Mouse (Mus musculus): ENCODE measurements around the gene Rnf157. TPM values are rescaled to one million over a fixed set of nuclear protein-coding genes. Genes with fewer than 3 reads are reported as not detected.
A peak's percentile ranks its signal among the peaks of the same experiment; 100 is the strongest.

Gene Rnf157
- polyA plus RNA-seq, 1 experiment from 2014 or later: 25.2 TPM

GRCm38 (mm10) chr11:116442129-116442866 is 29.5 kb upstream of the Rnf157 start:
- no peak for ATAC-seq (ENCODE audit: insufficient number of reproducible peaks, insufficient read depth, low FRiP score, low TSS enrichment, low read depth)
- Histone ChIP-seq H3K4me2 (no peak overlapping the region), H3K4me3 (replicated peaks) (no peak overlapping the region), H3K9me3 (no peaks in the 10 kb centered on the region), H3K4me1 (replicated peaks) (peaks cover 25% of the 10 kb centered on the region), H3K36me3 (peaks cover 16% of the 10 kb centered on the region), H3K27me3 (peaks cover 12% of the 10 kb centered on the region), H3K27ac (peak overlapping the region; percentile 20; the same call in 1 of the 2 replicates), H3K9ac (replicated peaks) (peak overlapping the region; percentile 8; the same call in 1 of the 2 replicates)
- 78% methylated on average over 15 of the region's 15 CpGs for WGBS

GRCm38 (mm10) chr11:116440408-116441068 is 27.7 kb upstream of the Rnf157 start:
- Histone ChIP-seq H3K27me3 (no peaks in the 10 kb centered on the region), H3K4me3 (replicated peaks) (no peak overlapping the region), H3K4me2 (no peak overlapping the region), H3K9ac (replicated peaks) (no peak overlapping the region), H3K27ac (0 out of 2 replicates have a peak overlapping the region, but pooled peaks have one; percentile 17), H3K4me1 (replicated peaks) (peaks cover 35% of the 10 kb centered on the region), H3K9me3 (no peaks in the 10 kb centered on the region), H3K36me3 (peaks cover 32% of the 10 kb centered on the region)
- 78% methylated on average over 7 of the region's 7 CpGs for WGBS
- ATAC-seq (ENCODE audit: insufficient number of reproducible peaks, insufficient read depth, low FRiP score, low TSS enrichment, low read depth): no peak

GRCm38 (mm10) chr11:116439269-116440240 is 26.7 kb upstream of the Rnf157 start:
- Histone ChIP-seq H3K4me3 (replicated peaks) (no peak overlapping the region), H3K4me2 (no peak overlapping the region), H3K27me3 (no peaks in the 10 kb centered on the region), H3K27ac (peak overlapping the region; percentile 18; the same call in 1 of the 2 replicates), H3K4me1 (replicated peaks) (peaks cover 35% of the 10 kb centered on the region), H3K9ac (replicated peaks) (0 out of 2 replicates have a peak overlapping the region, but pooled peaks have one; percentile 27), H3K36me3 (peaks cover 32% of the 10 kb centered on the region), H3K9me3 (no peaks in the 10 kb centered on the region)
- no peak for ATAC-seq (ENCODE audit: insufficient number of reproducible peaks, insufficient read depth, low FRiP score, low TSS enrichment, low read depth)
- WGBS: 72% methylated on average over 19 of the region's 19 CpGs

GRCm38 (mm10) chr11:116437541-116437940 is 24.7 kb upstream of the Rnf157 start:
- Histone ChIP-seq H3K9me3 (no peaks in the 10 kb centered on the region), H3K36me3 (peaks cover 32% of the 10 kb centered on the region), H3K27me3 (no peaks in the 10 kb centered on the region), H3K4me2 (no peak overlapping the region), H3K27ac (no peak overlapping the region), H3K9ac (replicated peaks) (no peak overlapping the region), H3K4me1 (replicated peaks) (peaks cover 33% of the 10 kb centered on the region), H3K4me3 (replicated peaks) (no peak overlapping the region)
- 81% methylated on average over 11 of the region's 11 CpGs for WGBS
- ATAC-seq (ENCODE audit: insufficient number of reproducible peaks, insufficient read depth, low FRiP score, low TSS enrichment, low read depth): no peak

GRCm38 (mm10) chr11:116436725-116437331 is 24.0 kb upstream of the Rnf157 start:
- Histone ChIP-seq H3K9ac (replicated peaks) (peak overlapping the region; percentile 40; the same call in 1 of the 2 replicates), H3K27ac (no peak overlapping the region; the same call in 1 of the 2 replicates), H3K9me3 (no peaks in the 10 kb centered on the region), H3K36me3 (peaks cover 32% of the 10 kb centered on the region), H3K4me3 (replicated peaks) (0 out of 2 replicates have a peak overlapping the region, but pooled peaks have one; percentile 93), H3K27me3 (no peaks in the 10 kb centered on the region), H3K4me2 (peak overlapping the region; percentile 83), H3K4me1 (replicated peaks) (peaks cover 33% of the 10 kb centered on the region)
- WGBS: 68% methylated on average over 4 of the region's 4 CpGs
- ATAC-seq (ENCODE audit: insufficient number of reproducible peaks, insufficient read depth, low FRiP score, low TSS enrichment, low read depth): no peak

- Histone ChIP-seq H3K9ac (replicated peaks) (peak overlapping the region; percentile 31), H3K4me2 (peak overlapping the region; percentile 83), H3K36me3 (peaks cover 32% of the 10 kb centered on the region), H3K4me3 (replicated peaks) (peak overlapping the region; percentile 93; the same call in 1 of the 2 replicates), H3K27ac (0 out of 2 replicates have a peak overlapping the region, but pooled peaks have one; percentile 4), H3K4me1 (replicated peaks) (peaks cover 33% of the 10 kb centered on the region), H3K27me3 (no peaks in the 10 kb centered on the region), H3K9me3 (no peaks in the 10 kb centered on the region)
- no peak for ATAC-seq (ENCODE audit: insufficient number of reproducible peaks, insufficient read depth, low FRiP score, low TSS enrichment, low read depth)
- whole genome bisulfite sequencing: 75% methylated on average over 5 of the region's 5 CpGs
Measured at GRCm38 (mm10) chr11:116435992-116436724, 23.3 kb upstream of the Rnf157 start.

- Histone ChIP-seq H3K9me3 (no peaks in the 10 kb centered on the region), H3K27me3 (0 out of 2 replicates have a peak, but pooled peaks cover 3% of the 10 kb centered on the region), H3K9ac (replicated peaks) (peak overlapping the region; percentile 94), H3K36me3 (peaks cover 32% of the 10 kb centered on the region), H3K4me3 (replicated peaks) (peak overlapping the region; percentile 93), H3K4me2 (peak overlapping the region; percentile 83), H3K27ac (peak overlapping the region; percentile 94), H3K4me1 (replicated peaks) (peaks cover 33% of the 10 kb centered on the region)
- WGBS: 49% methylated on average over 12 of the region's 12 CpGs
- no peak for ATAC-seq (ENCODE audit: insufficient number of reproducible peaks, insufficient read depth, low FRiP score, low TSS enrichment, low read depth)
Measured at GRCm38 (mm10) chr11:116434967-116435752, 22.3 kb upstream of the Rnf157 start.

- under 1% methylated on average over 38 of the region's 67 CpGs for WGBS
- Histone ChIP-seq H3K4me1 (replicated peaks) (peaks cover 30% of the 10 kb centered on the region), H3K9me3 (no peaks in the 10 kb centered on the region), H3K4me2 (peak overlapping the region; percentile 83), H3K27ac (peak overlapping the region; percentile 94), H3K27me3 (0 out of 2 replicates have a peak, but pooled peaks cover 3% of the 10 kb centered on the region), H3K9ac (replicated peaks) (peak overlapping the region; percentile 94), H3K36me3 (peaks cover 28% of the 10 kb centered on the region), H3K4me3 (replicated peaks) (peak overlapping the region; percentile 93)
- ATAC-seq (ENCODE audit: insufficient number of reproducible peaks, insufficient read depth, low FRiP score, low TSS enrichment, low read depth): no peak
Measured at GRCm38 (mm10) chr11:116434287-116434966, 21.6 kb upstream of the Rnf157 start.

Measured in limb, embryonic 12.5 days (tissue).